Mouse (Mus musculus) MN1 (cell line): Measurements from ENCODE around the gene Plcg2.

Experiments
- DNase-seq: peaks from one replicate; pipeline ENCODE4 v3.0.0-alpha.2; 2016; ENCODE audit warnings: low spot score

Plcg2 gene

GRCm38 (mm10) chr8:117548453-117548852, 50.4 kb downstream of the Plcg2 start:
- no peak for DNase-seq

- no peak for DNase-seq
Measured at GRCm38 (mm10) chr8:117550529-117550928, 52.4 kb downstream of the Plcg2 start.

DNA sequence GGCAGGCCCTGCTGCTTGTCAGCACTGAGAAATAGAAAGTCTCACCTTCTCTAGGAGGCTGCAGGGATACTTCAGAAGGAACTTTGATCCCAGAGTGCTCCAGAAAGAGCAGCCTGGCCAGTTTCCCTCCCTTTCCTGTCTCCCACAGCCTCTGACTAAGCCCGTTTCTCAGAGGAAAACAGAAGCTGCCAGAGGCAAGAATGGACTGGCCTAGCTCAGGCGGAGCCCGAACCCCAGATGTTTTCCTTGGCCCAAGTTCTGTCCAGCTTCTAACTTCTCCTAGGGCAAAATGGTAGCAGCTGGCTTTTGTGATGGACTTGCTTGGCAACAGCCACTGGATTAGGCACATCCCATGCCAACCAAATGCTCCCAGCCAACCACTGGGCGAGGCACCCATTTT, 62.9 kb downstream of the Plcg2 start:
- no peak for DNase-seq

DNA sequence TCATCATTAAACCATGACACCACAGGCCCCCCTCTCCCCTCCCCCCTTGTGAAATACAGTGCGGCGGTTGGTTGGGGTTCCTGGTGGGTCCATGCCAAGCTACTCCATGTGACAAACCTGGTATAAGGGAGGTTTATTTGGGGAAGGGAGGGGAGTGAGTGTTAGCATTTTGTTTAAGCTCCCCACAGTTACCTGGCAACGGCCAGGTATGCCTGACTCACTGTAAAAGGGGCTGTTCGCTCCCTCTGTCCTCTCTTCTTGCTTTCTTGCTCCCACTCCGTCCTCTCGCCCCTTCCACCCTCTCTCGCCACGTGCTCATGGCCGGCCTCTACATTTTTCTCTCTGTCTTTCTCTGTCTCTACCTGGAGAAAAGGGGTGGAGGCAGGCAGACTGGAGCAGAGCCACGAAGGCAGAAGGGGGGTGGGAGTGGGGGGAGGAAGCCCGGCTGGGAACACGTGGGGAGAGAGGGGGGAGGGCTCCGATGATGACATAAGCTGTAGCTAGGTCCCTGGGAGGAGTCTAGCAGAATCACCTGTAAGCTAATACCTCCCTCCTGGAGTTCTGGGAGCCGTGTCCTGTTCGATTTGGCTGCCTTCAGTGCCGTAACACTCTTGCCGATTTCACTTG, 63.8 kb downstream of the Plcg2 start:
- DNase-seq, result no peak

GRCm38 (mm10) chr8:117562445-117563014, 64.4 kb downstream of the Plcg2 start:
- no peak for DNase-seq

DNA sequence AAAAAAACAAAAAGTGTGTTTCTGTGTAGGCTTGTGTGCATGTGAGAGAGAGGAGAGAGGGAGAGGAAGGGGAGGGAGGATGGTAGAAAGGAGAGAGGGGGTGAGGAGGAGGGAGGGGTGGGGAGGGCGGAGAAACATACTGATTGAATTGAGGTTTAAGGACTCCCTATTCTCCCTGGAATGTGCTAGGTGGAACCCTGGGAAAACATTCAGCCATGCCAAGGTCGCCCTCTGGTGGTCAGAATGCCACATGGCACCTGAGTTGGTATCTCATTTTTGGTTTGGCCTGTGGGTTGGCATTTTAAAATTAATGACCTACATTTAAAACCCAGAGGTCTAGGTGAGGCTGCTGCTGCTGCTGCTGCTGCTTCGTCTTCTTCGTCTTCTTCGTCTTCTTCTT, 71.3 kb downstream of the Plcg2 start:
- peak; percentile 13 for DNase-seq

DNA sequence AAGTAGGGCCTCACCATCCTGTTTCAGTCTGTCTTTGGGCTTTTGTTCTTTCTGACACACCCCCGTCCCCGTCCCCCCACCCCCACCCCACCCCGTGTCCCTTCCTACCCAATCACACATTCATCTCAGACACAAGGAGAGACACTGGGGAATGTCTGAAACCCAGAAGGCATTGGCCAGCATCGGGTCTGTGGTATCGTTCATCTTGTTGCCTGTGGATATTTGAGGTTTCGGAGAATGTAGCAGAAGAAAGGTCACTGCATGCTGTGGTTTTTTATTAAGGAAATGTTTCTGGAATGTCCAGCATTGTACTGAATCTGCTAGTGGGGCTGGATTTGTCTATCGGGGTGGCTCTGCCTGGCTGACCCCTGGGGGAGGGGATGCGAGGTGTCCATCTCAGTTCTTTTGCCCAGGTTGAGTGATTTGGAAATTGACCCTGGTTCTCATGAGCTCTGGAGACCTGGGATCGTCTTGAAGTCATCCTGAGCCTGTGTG, 78.2 kb downstream of the Plcg2 start:
- DNase-seq, result no peak

- DNase-seq, result no peak
Measured at GRCm38 (mm10) chr8:117577059-117577458, 79.0 kb downstream of the Plcg2 start.

GRCm38 (mm10) chr8:117577883-117578282, 79.8 kb downstream of the Plcg2 start:
- DNase-seq, result no peak

DNA sequence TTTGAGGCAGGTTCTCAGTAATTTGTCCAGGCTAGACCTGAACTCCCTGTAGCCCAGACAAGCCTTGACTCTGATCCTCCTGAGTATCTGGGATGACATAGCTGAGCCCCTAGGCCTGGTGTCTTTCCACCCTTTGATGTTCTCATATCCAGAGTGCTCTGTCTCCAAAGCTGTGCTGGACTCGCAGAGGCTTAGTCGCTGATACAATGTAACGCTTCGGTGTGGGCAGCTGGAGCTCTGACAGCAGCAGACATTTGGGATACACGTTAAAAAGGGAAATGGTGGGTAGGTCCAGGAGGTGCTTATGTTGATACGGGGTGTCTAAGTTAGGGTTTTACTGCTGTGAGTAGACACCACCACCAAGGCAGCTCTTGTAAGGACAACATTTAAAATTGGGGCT, 80.8 kb downstream of the Plcg2 start:
- DNase-seq, result no peak

GRCm38 (mm10) chr8:117593862-117594261, 95.8 kb downstream of the Plcg2 start:
- no peak for DNase-seq

GRCm38 (mm10) chr8:117595001-117595400, 96.9 kb downstream of the Plcg2 start:
- no peak for DNase-seq

DNA sequence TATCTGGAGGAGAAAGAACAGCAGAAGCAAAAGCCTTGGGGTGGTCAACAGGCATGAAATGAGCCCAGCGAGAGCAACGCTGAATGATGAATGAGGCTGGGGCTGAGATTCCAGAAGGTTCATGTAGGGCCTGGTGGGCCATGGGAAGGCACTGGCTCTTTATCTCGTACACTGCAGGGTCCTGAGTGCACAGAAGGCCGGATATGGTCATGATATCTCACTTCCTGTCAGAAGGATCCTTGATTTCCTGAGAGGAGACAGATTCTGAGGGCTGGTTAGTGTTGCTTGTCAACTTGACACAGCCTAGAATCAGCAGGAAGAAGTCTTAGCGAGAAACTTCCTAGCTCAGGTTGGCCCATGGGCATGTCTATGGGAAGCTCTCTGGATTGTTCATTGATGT, 98.7 kb downstream of the Plcg2 start:
- no peak for DNase-seq

GRCm38 (mm10) chr8:117600839-117601238, 102.7 kb downstream of the Plcg2 start:
- no peak for DNase-seq

GRCm38 (mm10) chr8:117604101-117604500, 106.0 kb downstream of the Plcg2 start:
- no peak for DNase-seq

GRCm38 (mm10) chr8:117604671-117605070, 106.6 kb downstream of the Plcg2 start:
- no peak for DNase-seq

GRCm38 (mm10) chr8:117605201-117605600, 107.1 kb downstream of the Plcg2 start:
- no peak for DNase-seq

DNA sequence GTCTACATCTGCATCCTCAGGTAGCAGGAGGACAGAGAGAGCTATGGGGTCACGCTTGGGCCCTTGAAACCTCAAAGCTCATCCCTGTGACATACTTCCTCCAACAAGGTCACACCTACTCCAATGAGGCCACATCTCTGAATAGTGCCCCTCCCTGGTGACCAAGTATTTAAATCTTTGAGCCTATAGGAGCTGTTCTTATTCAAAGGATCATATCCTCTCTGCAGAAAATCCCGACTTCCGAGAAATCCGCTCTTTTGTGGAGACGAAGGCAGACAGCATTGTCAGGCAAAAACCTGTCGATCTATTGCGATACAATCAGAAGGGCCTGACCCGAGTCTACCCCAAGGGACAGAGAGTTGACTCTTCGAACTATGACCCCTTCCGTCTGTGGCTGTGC, 112.4 kb downstream of the Plcg2 start:
- DNase-seq, result no peak

GRCm38 (mm10) chr8:117612861-117613260, 114.8 kb downstream of the Plcg2 start:
- no peak for DNase-seq

GRCm38 (mm10) chr8:117626040-117626838, 128.1 kb downstream of the Plcg2 start:
- peak; percentile 24 for DNase-seq

- DNase-seq, result no peak
Measured at GRCm38 (mm10) chr8:117627096-117627495, 129.0 kb downstream of the Plcg2 start.

DNA sequence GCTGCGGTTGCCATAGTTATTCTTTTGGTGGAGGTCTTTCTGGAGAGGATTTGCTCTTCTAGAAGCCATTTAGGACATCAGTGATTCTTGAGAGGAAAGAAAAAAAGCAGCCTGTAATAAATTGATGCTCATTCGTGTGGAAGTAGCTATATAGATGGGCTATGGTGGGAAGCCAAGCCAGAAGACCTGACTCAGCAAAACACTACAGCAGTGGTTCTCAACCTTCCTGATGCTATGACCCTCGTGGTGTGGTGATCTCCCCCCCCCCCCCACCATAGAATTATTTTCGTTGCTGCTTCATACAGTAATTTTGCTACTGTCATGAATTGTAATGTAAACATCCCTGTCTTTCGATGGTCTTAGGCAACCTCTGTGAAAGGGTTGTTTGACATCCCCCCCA, 134.4 kb downstream of the Plcg2 start:
- no peak for DNase-seq

DNA sequence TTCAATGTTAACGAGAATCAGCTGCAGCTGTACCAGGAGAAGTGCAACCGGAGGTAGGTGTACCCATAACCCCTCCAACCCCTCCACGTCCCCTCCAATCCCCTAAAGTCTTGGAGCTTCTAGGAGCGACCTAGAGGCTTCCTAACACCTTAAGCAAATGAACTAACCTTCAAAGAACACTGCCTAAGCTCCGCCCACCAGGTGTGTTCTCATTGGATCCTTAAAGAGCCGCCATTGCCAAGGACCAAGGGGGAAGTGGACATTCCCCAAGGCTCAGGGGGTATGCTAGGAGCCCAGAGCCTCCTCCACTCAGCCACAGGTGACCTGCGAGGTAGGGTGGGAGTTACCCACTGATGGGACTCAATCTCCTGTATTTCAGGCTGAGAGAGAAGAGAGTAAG, 136.3 kb downstream of the Plcg2 start:
- no peak for DNase-seq
